Mouse (Mus musculus): ENCODE measurements around the gene Glis3. TPM values are rescaled to one million over a fixed set of nuclear protein-coding genes. Genes with fewer than 3 reads are reported as not detected.

Gene Glis3
- polyA plus RNA-seq, 1 experiment, result 0.02 TPM

GRCm38 (mm10) chr19:28685484-28685883 lies 5.6 kb upstream of the Glis3 start:
- TF ChIP-seq TAL1 (IDR thresholded peaks at IDR 0.05; ENCODE audit: low read length) (no peak), GATA1 (IDR thresholded peaks at IDR 0.05; ENCODE audit: low read length) (no peak)
- Histone ChIP-seq H3K4me3 (replicated peaks) (no peak overlapping the region), H3K27me3 (ENCODE audit: control insufficient read depth) (peaks cover 8% of the 10 kb centered on the region), H3K9me3 (ENCODE audit: control insufficient read depth, low read length) (no peaks in the 10 kb centered on the region; the same call in 1 of the 2 replicates), H3K4me1 (ENCODE audit: control insufficient read depth) (no peaks in the 10 kb centered on the region), H3K36me3 (ENCODE audit: control insufficient read depth) (no peaks in the 10 kb centered on the region)

GRCm38 (mm10) chr19:28684347-28684746 lies 4.5 kb upstream of the Glis3 start:
- no peak for TF ChIP-seq TAL1 (IDR thresholded peaks at IDR 0.05; ENCODE audit: low read length)
- no peak for TF ChIP-seq GATA1 (IDR thresholded peaks at IDR 0.05; ENCODE audit: low read length)
- H3K4me1 ChIP-seq (ENCODE audit: control insufficient read depth), result no peaks in the 10 kb centered on the region
- no peak overlapping the region for H3K4me3 ChIP-seq (replicated peaks)
- H3K36me3 ChIP-seq (ENCODE audit: control insufficient read depth), result no peaks in the 10 kb centered on the region
- H3K9me3 ChIP-seq (ENCODE audit: control insufficient read depth, low read length), result no peaks in the 10 kb centered on the region; the same call in 1 of the 2 replicates
- H3K27me3 ChIP-seq (ENCODE audit: control insufficient read depth), result peaks cover 19% of the 10 kb centered on the region

GRCm38 (mm10) chr19:28683346-28683745 lies 3.5 kb upstream of the Glis3 start:
- H3K4me1 ChIP-seq (ENCODE audit: control insufficient read depth), result no peaks in the 10 kb centered on the region
- no peak for TF ChIP-seq GATA1 (IDR thresholded peaks at IDR 0.05; ENCODE audit: low read length)
- TF ChIP-seq TAL1 (IDR thresholded peaks at IDR 0.05; ENCODE audit: low read length), result no peak

GRCm38 (mm10) chr19:28679291-28679775 lies 544 bp downstream of the Glis3 start:
- no peaks in the 10 kb centered on the region; the same call in 1 of the 2 replicates for H3K9me3 ChIP-seq (ENCODE audit: control insufficient read depth, low read length)
- TF ChIP-seq GATA1 (IDR thresholded peaks at IDR 0.05; ENCODE audit: low read length), result no peak
- H3K27me3 ChIP-seq (ENCODE audit: control insufficient read depth), result peaks cover 46% of the 10 kb centered on the region
- H3K4me1 ChIP-seq (ENCODE audit: control insufficient read depth), result no peaks in the 10 kb centered on the region
- no peaks in the 10 kb centered on the region for H3K36me3 ChIP-seq (ENCODE audit: control insufficient read depth)
- peak overlapping the region; percentile 28 for H3K4me3 ChIP-seq (replicated peaks)

More at GRCm38 (mm10) chr19:28683346-28683745, 3.5 kb upstream of the Glis3 start:
- H3K9me3 ChIP-seq (ENCODE audit: control insufficient read depth, low read length), result no peaks in the 10 kb centered on the region; the same call in 1 of the 2 replicates
- peaks cover 29% of the 10 kb centered on the region for H3K27me3 ChIP-seq (ENCODE audit: control insufficient read depth)
- H3K4me3 ChIP-seq (replicated peaks), result no peak overlapping the region
- no peaks in the 10 kb centered on the region for H3K36me3 ChIP-seq (ENCODE audit: control insufficient read depth)

GRCm38 (mm10) chr19:28678646-28679270 lies 1.1 kb downstream of the Glis3 start:
- Histone ChIP-seq H3K4me3 (replicated peaks) (no peak overlapping the region), H3K36me3 (ENCODE audit: control insufficient read depth) (no peaks in the 10 kb centered on the region), H3K27me3 (ENCODE audit: control insufficient read depth) (peaks cover 46% of the 10 kb centered on the region), H3K4me1 (ENCODE audit: control insufficient read depth) (no peaks in the 10 kb centered on the region), H3K9me3 (ENCODE audit: control insufficient read depth, low read length) (no peaks in the 10 kb centered on the region; the same call in 1 of the 2 replicates)
- TF ChIP-seq GATA1 (IDR thresholded peaks at IDR 0.05; ENCODE audit: low read length), result no peak
- TF ChIP-seq TAL1 (IDR thresholded peaks at IDR 0.05; ENCODE audit: low read length), result no peak

GRCm38 (mm10) chr19:28677728-28678438 lies 2.0 kb downstream of the Glis3 start:
- TF ChIP-seq TAL1 (IDR thresholded peaks at IDR 0.05; ENCODE audit: low read length) (no peak), GATA1 (IDR thresholded peaks at IDR 0.05; ENCODE audit: low read length) (no peak)
- Histone ChIP-seq H3K27me3 (ENCODE audit: control insufficient read depth) (peaks cover 46% of the 10 kb centered on the region), H3K36me3 (ENCODE audit: control insufficient read depth) (no peaks in the 10 kb centered on the region), H3K9me3 (ENCODE audit: control insufficient read depth, low read length) (no peaks in the 10 kb centered on the region; the same call in 1 of the 2 replicates), H3K4me1 (ENCODE audit: control insufficient read depth) (no peaks in the 10 kb centered on the region), H3K4me3 (replicated peaks) (peak overlapping the region; percentile 20)

GRCm38 (mm10) chr19:28677045-28677727 lies 2.7 kb downstream of the Glis3 start:
- Histone ChIP-seq H3K9me3 (ENCODE audit: control insufficient read depth, low read length) (no peaks in the 10 kb centered on the region; the same call in 1 of the 2 replicates), H3K4me3 (replicated peaks) (no peak overlapping the region), H3K4me1 (ENCODE audit: control insufficient read depth) (no peaks in the 10 kb centered on the region), H3K36me3 (ENCODE audit: control insufficient read depth) (no peaks in the 10 kb centered on the region), H3K27me3 (ENCODE audit: control insufficient read depth) (peaks cover 46% of the 10 kb centered on the region)
- TF ChIP-seq TAL1 (IDR thresholded peaks at IDR 0.05; ENCODE audit: low read length) (no peak), GATA1 (IDR thresholded peaks at IDR 0.05; ENCODE audit: low read length) (no peak)

GRCm38 (mm10) chr19:28663781-28664180 lies 16.1 kb downstream of the Glis3 start:
- no peaks in the 10 kb centered on the region for H3K9me3 ChIP-seq (ENCODE audit: control insufficient read depth, low read length)
- TF ChIP-seq GATA1 (IDR thresholded peaks at IDR 0.05; ENCODE audit: low read length) (no peak), TAL1 (IDR thresholded peaks at IDR 0.05; ENCODE audit: low read length) (no peak)
- no peaks in the 10 kb centered on the region for H3K27me3 ChIP-seq (ENCODE audit: control insufficient read depth)
- H3K4me3 ChIP-seq (replicated peaks), result no peak overlapping the region
- no peaks in the 10 kb centered on the region for H3K4me1 ChIP-seq (ENCODE audit: control insufficient read depth)
- H3K36me3 ChIP-seq (ENCODE audit: control insufficient read depth), result no peaks in the 10 kb centered on the region

- Histone ChIP-seq H3K36me3 (ENCODE audit: control insufficient read depth) (no peaks in the 10 kb centered on the region), H3K9me3 (ENCODE audit: control insufficient read depth, low read length) (no peaks in the 10 kb centered on the region), H3K4me3 (replicated peaks) (no peak overlapping the region), H3K4me1 (ENCODE audit: control insufficient read depth) (no peaks in the 10 kb centered on the region), H3K27me3 (ENCODE audit: control insufficient read depth) (no peaks in the 10 kb centered on the region)
- no peak for TF ChIP-seq GATA1 (IDR thresholded peaks at IDR 0.05; ENCODE audit: low read length)
- TF ChIP-seq TAL1 (IDR thresholded peaks at IDR 0.05; ENCODE audit: low read length), result no peak
Observed at GRCm38 (mm10) chr19:28663148-28663547, 16.7 kb downstream of the Glis3 start.
